Mouse (Mus musculus) megakaryocyte, adult 5-6 weeks (primary cell): ENCODE data around the gene Cxcl1. TPM values are rescaled to one million over a fixed set of nuclear protein-coding genes. Genes with fewer than 3 reads are reported as not detected.

Source experiments
- total RNA-seq, 2 experiments: library from RNA; stranded (forward) in 1 of 2; stranded (reverse) in 1 of 2; fragments of 153-499, 151-499 nt in 1 of 2; fragments of 221-1000, 200-1000 nt in 1 of 2; gene quantifications; 2 replicates each; pipeline versions ENCODE4 v1.2.3 to v1.2.4; 2015 to 2017

The Cxcl1 gene
- total RNA-seq, 2 experiments from 2014 or later, result 0.36 to 0.70 TPM

Other genes with a start within 250 kb of the Cxcl1 start
- gene Cxcl5, start 131.9 kb upstream of the Cxcl1 start, total RNA-seq (2015), result not detected in 2 replicates
- gene Cxcl5, start 131.9 kb upstream of the Cxcl1 start, total RNA-seq (2017), result not detected in 2 replicates
- gene Ppbp, start 122.7 kb upstream of the Cxcl1 start, total RNA-seq (2015), result 0.56 and 0.64 TPM in 2 replicates
- 0.26 TPM in 1 of 2 replicates, not detected in the other for gene Ppbp, start 122.7 kb upstream of the Cxcl1 start, total RNA-seq (2017)
- 1.5 and 6.3 TPM in 2 replicates for gene Pf4, start 118.8 kb upstream of the Cxcl1 start, total RNA-seq (2015)
- gene Pf4, start 118.8 kb upstream of the Cxcl1 start, total RNA-seq (2017), result 0.99 TPM in 1 of 2 replicates, not detected in the other
- not detected in 2 replicates for gene Cxcl3, start 105.1 kb upstream of the Cxcl1 start, total RNA-seq (2015)
- not detected in 2 replicates for gene Cxcl3, start 105.1 kb upstream of the Cxcl1 start, total RNA-seq (2017)
- not detected in 2 replicates for gene Cxcl15, start 96.7 kb upstream of the Cxcl1 start, total RNA-seq (2015)
- not detected in 2 replicates for gene Cxcl15, start 96.7 kb upstream of the Cxcl1 start, total RNA-seq (2017)
- gene Cxcl2, start 12.6 kb downstream of the Cxcl1 start, total RNA-seq (2015), result 12.9 and 38.9 TPM in 2 replicates
- 19.7 and 51.7 TPM in 2 replicates for gene Cxcl2, start 12.6 kb downstream of the Cxcl1 start, total RNA-seq (2017)
- 3.3 and 4.4 TPM in 2 replicates for gene Mthfd2l, start 39.9 kb downstream of the Cxcl1 start, total RNA-seq (2015)
- gene Mthfd2l, start 39.9 kb downstream of the Cxcl1 start, total RNA-seq (2017), result 3.2 and 9.7 TPM in 2 replicates
- gene Epgn, start 136.2 kb downstream of the Cxcl1 start, total RNA-seq (2015), result not detected in 2 replicates
- gene Epgn, start 136.2 kb downstream of the Cxcl1 start, total RNA-seq (2017), result not detected in 2 replicates
- not detected in 2 replicates for gene Ereg, start 183.4 kb downstream of the Cxcl1 start, total RNA-seq (2015)
- not detected in 2 replicates for gene Ereg, start 183.4 kb downstream of the Cxcl1 start, total RNA-seq (2017)
- 0.39 and 0.60 TPM in 2 replicates for gene Areg, start 248.4 kb downstream of the Cxcl1 start, total RNA-seq (2015)
- gene Areg, start 248.4 kb downstream of the Cxcl1 start, total RNA-seq (2017), result not detected in 2 replicates